ENCODE assay signal across 27 mouse cellular contexts in the genomic region with DNA sequence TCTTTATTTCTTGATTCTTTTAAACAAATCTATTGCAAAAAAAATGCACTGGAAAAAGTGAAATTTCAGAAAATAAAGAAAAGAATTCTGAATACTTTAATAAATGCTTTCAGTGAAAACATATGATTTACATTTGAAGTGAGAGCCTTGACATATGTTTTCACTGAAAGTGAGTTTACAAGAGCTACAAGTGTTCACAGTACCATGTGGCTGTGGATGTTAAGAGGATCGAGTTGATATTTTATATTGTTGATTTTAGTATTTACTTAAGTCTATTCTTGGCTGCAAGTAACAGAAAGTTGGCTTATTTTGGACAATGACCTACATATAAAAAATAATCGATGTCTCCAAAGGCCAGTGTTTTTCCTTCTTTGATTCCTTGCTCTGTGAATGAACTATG.
"Had no signal": no experiment of that assay in that cellular context is flagged by ENCODE, and none has a peak within 500 bp of the region (broad histone marks: within the 10 kb centered on the region; RNA-seq: fewer than 3 reads in every experiment).

No protein-coding gene starts in this region.

- H3K9me3 ChIP-seq: heart, embryonic 15.5 days; intestine, embryonic 15.5 days; liver, embryonic 13.5 days; liver, embryonic 15.5 days had no signal

- H3K27me3 ChIP-seq: heart, embryonic 13.5 days; heart, embryonic 15.5 days; intestine, embryonic 15.5 days; limb, embryonic 12.5 days; liver, embryonic 13.5 days; liver, embryonic 15.5 days had no signal

- H3K4me2 ChIP-seq: heart, embryonic 11.5 days; heart, embryonic 13.5 days; heart, embryonic 15.5 days; hindbrain, embryonic 14.5 days; intestine, embryonic 15.5 days; limb, embryonic 12.5 days; liver, embryonic 13.5 days; liver, embryonic 15.5 days had no signal

- H3K36me3 ChIP-seq: heart, embryonic 13.5 days; heart, embryonic 15.5 days; intestine, embryonic 15.5 days; limb, embryonic 12.5 days; liver, embryonic 13.5 days; liver, embryonic 15.5 days had no signal

- H3K4me1 ChIP-seq: heart, embryonic 13.5 days; heart, embryonic 15.5 days; intestine, embryonic 15.5 days; liver, embryonic 13.5 days; liver, embryonic 15.5 days had no signal

- H3K27ac ChIP-seq: heart, adult 2 months; heart, embryonic 13.5 days; heart, embryonic 15.5 days; hindbrain, embryonic 14.5 days; intestine, embryonic 15.5 days; layer of hippocampus, adult 2 months; limb, embryonic 12.5 days; liver, embryonic 13.5 days; liver, embryonic 15.5 days had no signal

- DNase-seq: gastrocnemius, postnatal 14 days; gastrocnemius, postnatal 36 days; heart, adult 11 months; heart, adult 2 months; heart, postnatal 14 days; heart, postnatal 36 days; kidney, adult 18-20 months; kidney, adult 8-10 months; kidney, postnatal 10 days; kidney, postnatal 25 days; kidney, postnatal 4 days; layer of hippocampus, postnatal 36 days; left cerebral cortex, postnatal 4 days; liver; liver, embryonic 13.5 days; liver, postnatal 0 days had no signal

- H3K4me3 ChIP-seq: heart, adult 2 months; heart, embryonic 13.5 days; heart, embryonic 15.5 days; intestine, embryonic 15.5 days; layer of hippocampus, adult 2 months; limb, embryonic 12.5 days; liver, embryonic 13.5 days; liver, embryonic 15.5 days had no signal

- H3K9ac ChIP-seq: heart, embryonic 13.5 days; heart, embryonic 15.5 days; hindbrain, embryonic 14.5 days; intestine, embryonic 15.5 days; limb, embryonic 12.5 days; liver, embryonic 13.5 days; liver, embryonic 15.5 days; liver, postnatal 0 days had no signal

- ATAC-seq: hindbrain, embryonic 16.5 days; inflammation-experienced regulatory T-cells, adult 6 months; intestine, embryonic 15.5 days; intestine, postnatal 0 days; liver, postnatal 0 days had no signal
